Mouse (Mus musculus): ENCODE data around the gene Nrgn. TPM values are rescaled to one million over a fixed set of nuclear protein-coding genes. Genes with fewer than 3 reads are reported as not detected.

Nrgn gene
- total and polyA plus RNA-seq, 2 experiments from 2014 or later: 58.1 to 80.4 TPM

DNA sequence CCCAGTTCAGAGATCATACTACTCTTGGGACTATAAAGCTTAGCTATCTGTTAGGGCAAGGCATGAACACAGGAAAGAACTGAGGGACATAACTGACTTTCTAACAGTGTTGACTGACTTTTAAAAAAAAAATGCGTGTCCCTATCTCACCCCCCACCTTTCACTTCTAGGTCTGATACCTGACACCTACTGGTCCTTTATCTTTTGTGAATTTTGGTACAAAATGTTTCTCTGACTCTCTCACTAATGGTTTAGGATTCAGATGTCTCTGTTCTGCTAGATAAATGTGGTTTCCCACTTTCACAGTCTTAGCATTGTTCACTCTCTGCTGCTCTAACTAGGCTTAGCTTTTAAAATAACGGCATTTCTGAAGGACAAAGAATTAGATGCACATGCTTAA is 39.3 kb upstream of the Nrgn start:
- Histone ChIP-seq H3K4me2 (ENCODE audit: low read depth, low read length, poor library complexity, severe bottlenecking) (no peak overlapping the region), H3K9me3 (ENCODE audit: low read length) (no peaks in the 10 kb centered on the region), H3K27me3 (ENCODE audit: insufficient read depth, low read length) (no peaks in the 10 kb centered on the region), H3K4me1 (ENCODE audit: insufficient read depth, low read length) (no peaks in the 10 kb centered on the region), H3K36me3 (ENCODE audit: insufficient read depth, low read length) (no peaks in the 10 kb centered on the region), H3K4me3 (ENCODE audit: low read depth, low read length) (no peak overlapping the region), H3K9ac (replicated peaks; ENCODE audit: low read length, poor library complexity, severe bottlenecking) (no peak overlapping the region), H3K27ac (ENCODE audit: low read depth, low read length) (no peak overlapping the region)
- no peak for TF ChIP-seq CTCF (IDR thresholded peaks at IDR 0.05)
- 73% methylated on average over 2 of the region's 2 CpGs for WGBS
- no peak for DNase-seq (ENCODE audit: low spot score)
- ATAC-seq (ENCODE audit: low FRiP score): no peak

DNA sequence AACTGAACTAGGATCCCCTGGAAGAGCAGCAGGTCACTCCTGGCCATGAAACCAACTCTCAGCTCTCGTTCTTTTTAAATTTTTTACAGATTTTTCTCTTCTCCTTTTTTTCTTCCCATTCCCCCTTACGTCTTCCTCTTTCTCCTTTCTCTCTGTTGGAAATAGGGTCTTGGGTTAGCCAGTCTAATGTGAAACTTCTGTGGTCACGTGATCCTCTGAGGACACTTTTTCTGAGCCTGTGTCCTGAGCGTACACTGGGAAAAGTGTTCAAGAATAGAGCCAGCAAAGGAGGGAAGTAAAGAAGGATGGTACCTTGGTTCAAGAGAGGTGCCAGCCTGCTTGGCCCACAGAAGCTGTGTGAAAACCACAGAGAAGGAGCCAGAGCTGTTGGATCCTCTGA is 37.7 kb upstream of the Nrgn start:
- Histone ChIP-seq H3K27me3 (ENCODE audit: insufficient read depth, low read length) (no peaks in the 10 kb centered on the region), H3K36me3 (ENCODE audit: insufficient read depth, low read length) (no peaks in the 10 kb centered on the region), H3K27ac (ENCODE audit: low read depth, low read length) (no peak overlapping the region), H3K4me3 (ENCODE audit: low read depth, low read length) (no peak overlapping the region), H3K9ac (replicated peaks; ENCODE audit: low read length, poor library complexity, severe bottlenecking) (no peak overlapping the region), H3K4me1 (ENCODE audit: insufficient read depth, low read length) (no peaks in the 10 kb centered on the region), H3K4me2 (ENCODE audit: low read depth, low read length, poor library complexity, severe bottlenecking) (no peak overlapping the region), H3K9me3 (ENCODE audit: low read length) (no peaks in the 10 kb centered on the region)
- TF ChIP-seq CTCF (IDR thresholded peaks at IDR 0.05): no peak
- 86% methylated on average over 4 of the region's 4 CpGs for WGBS
- no peak for ATAC-seq (ENCODE audit: low FRiP score)
- no peak for DNase-seq (ENCODE audit: low spot score)

DNA sequence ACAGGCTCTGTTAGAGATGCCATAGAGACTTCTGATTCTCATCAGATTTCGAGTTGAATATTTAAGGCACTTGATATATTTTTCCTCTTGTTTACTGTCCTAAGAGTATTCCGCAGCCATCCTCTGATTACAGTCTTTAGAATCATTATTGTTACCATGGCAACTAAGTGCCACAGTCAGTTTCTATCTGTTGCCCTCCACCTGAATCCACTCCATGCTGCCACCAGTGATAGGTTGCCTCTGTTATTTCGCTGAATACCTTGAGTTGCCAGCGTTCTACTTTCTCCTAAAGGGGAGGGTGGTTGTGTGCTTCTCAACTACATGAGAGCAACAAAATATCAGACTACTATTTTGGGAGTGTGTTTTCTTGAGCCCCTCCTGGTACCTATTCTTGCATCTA is 34.0 kb upstream of the Nrgn start:
- Histone ChIP-seq H3K27ac (ENCODE audit: low read depth, low read length) (no peak overlapping the region; the same call in 1 of the 2 replicates), H3K4me3 (ENCODE audit: low read depth, low read length) (no peak overlapping the region), H3K27me3 (ENCODE audit: insufficient read depth, low read length) (no peaks in the 10 kb centered on the region), H3K36me3 (ENCODE audit: insufficient read depth, low read length) (no peaks in the 10 kb centered on the region), H3K9me3 (ENCODE audit: low read length) (no peaks in the 10 kb centered on the region), H3K4me2 (ENCODE audit: low read depth, low read length, poor library complexity, severe bottlenecking) (no peak overlapping the region), H3K9ac (replicated peaks; ENCODE audit: low read length, poor library complexity, severe bottlenecking) (no peak overlapping the region), H3K4me1 (ENCODE audit: insufficient read depth, low read length) (no peaks in the 10 kb centered on the region)
- DNase-seq (ENCODE audit: low spot score) (peak; percentile 40), ATAC-seq (ENCODE audit: low FRiP score) (no peak)
- 67% methylated on average over 4 of the region's 4 CpGs for WGBS
- no peak for TF ChIP-seq CTCF (IDR thresholded peaks at IDR 0.05)

DNA sequence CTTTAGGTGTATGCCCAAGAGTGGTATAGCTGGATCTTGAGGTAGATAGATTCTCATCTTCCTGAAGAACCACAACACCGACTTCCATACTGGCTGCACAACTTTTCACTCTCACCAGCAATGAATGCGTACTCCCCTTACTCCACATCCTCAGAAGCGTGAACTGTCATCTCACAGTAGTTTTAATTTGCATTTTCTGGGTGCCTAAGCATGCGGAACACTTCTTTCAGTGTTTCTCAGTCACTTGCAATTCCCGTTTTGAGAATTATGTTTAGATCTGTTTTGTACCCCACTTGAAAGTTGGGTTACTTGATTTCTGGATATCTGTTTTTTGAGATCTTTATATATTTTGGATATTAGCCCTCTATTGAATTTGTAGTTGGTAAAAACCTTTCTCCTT is 30.9 kb upstream of the Nrgn start:
- 82% methylated on average over 5 of the region's 5 CpGs for WGBS
- no peak for TF ChIP-seq CTCF (IDR thresholded peaks at IDR 0.05)
- no peak overlapping the region for H3K4me2 ChIP-seq (ENCODE audit: low read depth, low read length, poor library complexity, severe bottlenecking)
- ATAC-seq (ENCODE audit: low FRiP score) (no peak), DNase-seq (ENCODE audit: low spot score) (no peak)
- no peaks in the 10 kb centered on the region for H3K4me1 ChIP-seq (ENCODE audit: insufficient read depth, low read length)
- H3K27ac ChIP-seq (ENCODE audit: low read depth, low read length): no peak overlapping the region
- no peaks in the 10 kb centered on the region for H3K9me3 ChIP-seq (ENCODE audit: low read length)
- H3K4me3 ChIP-seq (ENCODE audit: low read depth, low read length): no peak overlapping the region
- no peaks in the 10 kb centered on the region for H3K27me3 ChIP-seq (ENCODE audit: insufficient read depth, low read length)
- H3K9ac ChIP-seq (replicated peaks; ENCODE audit: low read length, poor library complexity, severe bottlenecking): no peak overlapping the region
- H3K36me3 ChIP-seq (ENCODE audit: insufficient read depth, low read length): no peaks in the 10 kb centered on the region

DNA sequence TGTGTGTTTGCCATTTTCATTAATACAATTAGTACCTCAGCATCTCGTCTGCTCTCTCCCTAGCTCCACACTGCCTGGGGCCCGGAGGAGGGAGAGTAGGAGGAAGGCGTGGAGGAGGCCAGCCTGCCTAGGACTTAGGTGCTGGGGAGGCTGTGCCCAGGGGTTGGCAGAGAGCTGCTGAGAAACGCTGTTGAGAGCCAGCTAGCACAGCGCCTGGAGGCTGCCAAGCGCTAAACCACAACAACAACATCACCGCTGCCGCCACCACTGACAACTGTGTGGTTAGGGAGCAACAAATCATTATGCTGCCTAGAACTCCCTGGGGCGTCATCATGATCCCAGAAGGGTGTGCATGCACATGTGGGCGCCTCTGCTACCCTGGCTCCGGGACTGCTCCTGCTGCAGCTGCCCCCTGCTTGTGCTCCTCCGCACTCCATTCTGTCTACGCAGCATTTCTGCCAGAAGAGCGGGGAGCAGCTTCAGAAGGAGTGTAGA is 23.8 kb upstream of the Nrgn start:
- ATAC-seq (ENCODE audit: low FRiP score): peak; percentile 69; the same call in 1 of the 2 replicates
- peak overlapping the region; percentile 33; the same call in 1 of the 2 replicates for H3K4me2 ChIP-seq (ENCODE audit: low read depth, low read length, poor library complexity, severe bottlenecking)
- WGBS: 34% methylated on average over 14 of the region's 14 CpGs

DNA sequence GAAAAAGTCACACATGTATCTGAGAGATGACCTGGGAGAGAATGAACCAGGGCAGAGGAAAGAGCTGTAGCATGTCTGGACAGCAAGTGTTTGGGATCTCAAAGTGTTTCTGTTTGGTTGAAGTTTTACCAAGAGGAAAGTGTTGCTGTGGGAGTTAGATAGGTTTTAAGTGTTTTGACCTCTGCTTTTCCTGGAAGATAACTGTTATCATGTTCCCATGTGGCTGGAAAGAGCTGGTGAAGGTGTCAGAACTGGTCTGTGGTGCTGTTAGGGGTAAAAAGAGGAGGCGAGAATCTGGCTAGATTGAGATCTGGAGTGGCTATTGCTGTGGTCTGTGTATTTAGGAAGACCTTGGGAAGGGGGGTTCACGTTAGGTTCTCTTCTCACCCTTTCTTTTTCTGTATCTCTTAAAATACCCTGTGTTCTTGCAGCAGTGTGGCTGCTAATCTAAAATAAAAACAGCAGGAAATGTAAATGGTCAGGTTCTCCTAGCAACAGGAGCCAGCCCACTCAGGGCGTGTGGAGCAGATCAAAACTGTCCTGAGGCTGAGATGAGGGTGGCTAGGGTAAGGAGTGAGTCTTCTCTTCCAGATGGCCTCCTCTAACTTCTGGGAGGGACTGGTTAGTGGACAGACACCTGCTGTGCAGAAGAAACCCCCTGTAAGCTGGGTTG is 19.6 kb upstream of the Nrgn start:
- no peaks in the 10 kb centered on the region for H3K9me3 ChIP-seq (ENCODE audit: low read length)
- no peaks in the 10 kb centered on the region for H3K27me3 ChIP-seq (ENCODE audit: insufficient read depth, low read length)
- 67% methylated on average over 3 of the region's 3 CpGs for WGBS
- DNase-seq (ENCODE audit: low spot score) (no peak), ATAC-seq (ENCODE audit: low FRiP score) (no peak)
- H3K36me3 ChIP-seq (ENCODE audit: insufficient read depth, low read length): no peaks in the 10 kb centered on the region
- no peak overlapping the region for H3K4me3 ChIP-seq (ENCODE audit: low read depth, low read length)
- peaks cover 10% of the 10 kb centered on the region; the same call in 1 of the 2 replicates for H3K4me1 ChIP-seq (ENCODE audit: insufficient read depth, low read length)
- no peak for TF ChIP-seq CTCF (IDR thresholded peaks at IDR 0.05)
- H3K9ac ChIP-seq (replicated peaks; ENCODE audit: low read length, poor library complexity, severe bottlenecking): no peak overlapping the region
- no peak overlapping the region for H3K27ac ChIP-seq (ENCODE audit: low read depth, low read length)
- no peak overlapping the region for H3K4me2 ChIP-seq (ENCODE audit: low read depth, low read length, poor library complexity, severe bottlenecking)

More for the DNA sequence above, 23.8 kb upstream of the Nrgn start:
- H3K4me1 ChIP-seq (ENCODE audit: insufficient read depth, low read length): 0 out of 2 replicates have a peak, but pooled peaks cover 5% of the 10 kb centered on the region
- no peak overlapping the region for H3K4me3 ChIP-seq (ENCODE audit: low read depth, low read length)
- H3K27me3 ChIP-seq (ENCODE audit: insufficient read depth, low read length): no peaks in the 10 kb centered on the region
- peak overlapping the region; percentile 77 for H3K27ac ChIP-seq (ENCODE audit: low read depth, low read length)
- no peak for TF ChIP-seq CTCF (IDR thresholded peaks at IDR 0.05)
- H3K9me3 ChIP-seq (ENCODE audit: low read length): no peaks in the 10 kb centered on the region
- H3K36me3 ChIP-seq (ENCODE audit: insufficient read depth, low read length): no peaks in the 10 kb centered on the region
- peak; percentile 24 for DNase-seq (ENCODE audit: low spot score)
- peak overlapping the region; percentile 33; the same call in 1 of the 2 replicates for H3K9ac ChIP-seq (replicated peaks; ENCODE audit: low read length, poor library complexity, severe bottlenecking)

All from midbrain, postnatal 0 days (tissue).